Mouse (Mus musculus): ENCODE results near the gene Sec14l5.
"Not testable (repeated sequence)": the region's sequence is repeated elsewhere in the genome, so short reads cannot be mapped to it uniquely, and the experiment has no call there.

Sec14l5 gene

GRCm38 (mm10) chr16:5217341-5218133, 70.6 kb downstream of the Sec14l5 start:
- DNase-seq = peak; percentile 76

DNA sequence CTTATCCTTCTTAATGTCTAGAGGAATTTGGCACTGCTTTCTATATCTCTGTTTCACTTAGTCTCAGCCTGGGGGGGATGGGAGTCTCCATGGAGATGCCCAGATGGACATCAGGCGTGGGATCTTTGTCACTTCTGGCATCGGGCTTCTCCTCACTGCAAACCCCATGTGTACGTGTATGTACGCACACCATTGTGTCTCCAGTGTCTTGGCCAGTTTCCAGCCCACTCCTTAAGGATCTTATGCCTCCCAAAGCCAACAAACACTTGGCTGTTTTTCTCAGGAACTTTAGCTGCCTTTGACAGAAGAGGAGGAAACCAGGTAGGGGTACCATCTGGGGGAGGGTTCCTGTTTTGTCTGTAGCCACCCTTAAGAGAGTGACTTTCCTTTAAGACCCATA, 74.5 kb downstream of the Sec14l5 start:
- DNase-seq = peak; percentile 24

DNA sequence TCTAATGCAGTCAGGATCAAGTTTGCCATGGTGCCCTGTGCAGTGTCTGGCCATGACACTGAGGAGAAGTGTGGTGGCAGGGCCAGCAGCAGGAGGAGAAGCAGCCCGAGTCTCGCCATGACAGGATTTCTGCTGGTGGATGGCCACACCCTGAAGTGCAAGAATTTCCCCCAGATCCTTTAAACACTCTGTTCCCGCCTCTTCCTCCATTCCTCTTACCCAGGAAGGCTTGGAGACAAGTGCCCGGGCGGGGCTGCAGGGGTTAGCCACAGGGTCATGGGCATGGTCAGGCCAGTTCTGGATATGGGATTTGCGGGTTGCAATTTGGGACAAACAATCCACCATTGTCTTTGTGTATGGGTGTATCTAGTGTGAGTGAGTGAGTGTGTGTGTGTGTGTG, 75.2 kb downstream of the Sec14l5 start, which contains the start of gene AU021092:
TSS of gene AU021092 (minus strand) at position 160 of the 400 bp plus-strand sequence.
- DNase-seq = peak; percentile 57

GRCm38 (mm10) chr16:5226534-5226933, 79.6 kb downstream of the Sec14l5 start:
- peak; percentile 32 for DNase-seq

DNA sequence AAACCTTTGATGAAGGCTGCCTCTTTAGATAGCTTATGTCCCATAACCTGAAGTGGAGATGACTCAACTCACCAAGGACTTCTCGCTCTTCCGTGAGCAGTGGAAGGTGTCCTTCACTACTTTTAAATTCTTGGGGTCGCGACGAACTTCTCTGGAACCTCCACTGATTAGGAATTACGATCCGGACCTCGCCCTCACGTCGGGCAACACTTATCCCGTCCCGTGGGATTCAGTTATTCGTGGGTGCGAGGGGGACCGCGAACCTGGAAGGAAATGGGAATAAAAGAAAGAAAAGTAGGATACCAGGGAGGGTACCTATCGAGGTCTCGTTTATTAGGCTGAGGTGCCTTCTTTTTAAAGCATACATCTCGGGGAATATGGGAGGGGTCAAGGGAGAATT, 80.6 kb downstream of the Sec14l5 start:
- DNase-seq = not testable (repeated sequence)

- DNase-seq = not testable (repeated sequence)
Observed at GRCm38 (mm10) chr16:5228103-5228502, 81.2 kb downstream of the Sec14l5 start.

DNA sequence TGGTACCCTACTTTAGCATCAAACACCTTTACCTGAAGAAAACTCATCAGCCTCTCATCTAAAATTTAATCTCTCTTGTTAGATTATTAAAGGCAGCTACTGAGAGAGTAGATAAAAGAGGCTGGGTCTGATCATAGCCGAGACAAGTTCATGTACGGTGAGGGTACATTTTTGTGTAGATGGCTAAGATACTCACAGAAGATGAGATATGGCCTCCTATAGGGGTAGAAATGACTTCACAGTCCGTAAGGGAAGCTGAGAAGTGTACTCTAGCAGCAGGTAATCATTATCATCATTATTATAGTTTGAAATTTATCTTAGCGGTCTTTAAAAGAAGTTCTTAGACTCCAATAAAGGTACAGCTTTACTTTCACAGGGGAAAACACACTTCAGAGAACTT, 86.1 kb downstream of the Sec14l5 start:
- no peak for DNase-seq

DNA sequence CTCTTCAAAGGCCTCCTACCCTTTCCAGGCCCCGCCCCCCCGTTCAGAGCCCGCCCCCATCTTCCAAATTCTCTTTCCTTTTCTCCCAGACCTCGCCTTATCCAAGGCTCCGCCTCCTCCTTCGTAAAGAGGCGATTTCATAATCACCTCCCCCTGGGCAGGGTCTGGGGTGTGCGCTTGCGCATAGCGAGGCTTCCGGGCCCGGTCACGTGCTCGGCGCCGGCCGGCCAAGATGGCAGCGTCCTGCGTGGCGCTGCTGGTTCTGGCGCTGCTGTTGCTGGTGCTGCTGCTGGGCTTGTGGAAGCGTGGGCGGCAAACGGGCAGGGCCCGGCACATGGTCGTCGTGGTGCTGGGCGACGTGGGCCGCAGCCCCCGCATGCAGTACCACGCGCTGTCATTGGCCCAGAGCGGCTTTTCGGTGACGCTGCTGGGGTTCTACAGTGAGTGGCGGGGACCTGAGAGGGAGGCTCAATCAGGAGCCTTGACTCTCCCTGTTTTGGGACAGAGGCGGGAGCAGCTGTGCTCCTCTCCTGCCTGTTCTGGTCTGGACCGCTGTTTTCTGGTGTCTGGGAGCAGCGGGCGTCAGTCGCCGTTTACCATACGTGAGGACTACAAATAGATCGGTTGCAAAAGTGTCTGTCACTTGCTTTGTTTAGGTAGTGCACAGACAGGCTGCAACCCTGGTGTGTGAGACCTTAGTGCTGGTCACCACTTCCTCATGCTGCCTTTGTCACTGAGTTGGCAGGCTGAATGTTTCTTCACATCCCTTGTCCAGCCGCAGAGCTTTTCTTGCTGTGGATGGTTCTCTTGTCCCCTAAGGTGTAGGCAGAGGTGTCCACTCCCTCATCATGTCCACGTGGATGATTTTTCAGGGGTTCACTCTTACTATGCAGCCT, 86.8 kb downstream of the Sec14l5 start, which contains the start of gene Alg1:
TSS of gene Alg1 (plus strand) at position 204 of the 896 bp plus-strand sequence.
- peak; percentile 95 for DNase-seq
